Mouse (Mus musculus) ovary, adult 2 months (tissue): ENCODE data around the gene Avp. TPM values are rescaled to one million over a fixed set of nuclear protein-coding genes. Genes with fewer than 3 reads are reported as not detected.

Source experiments
- polyA plus RNA-seq: library from polyadenylated mRNA; depleted of rRNA; stranded (reverse); fragments of >200 nt; gene quantifications from 2 replicates; pipeline ENCODE4 v1.2.3, GENCODE M21; 2012; rRNA removed

The Avp gene
- not detected in 2 replicates for polyA plus RNA-seq

DNA sequence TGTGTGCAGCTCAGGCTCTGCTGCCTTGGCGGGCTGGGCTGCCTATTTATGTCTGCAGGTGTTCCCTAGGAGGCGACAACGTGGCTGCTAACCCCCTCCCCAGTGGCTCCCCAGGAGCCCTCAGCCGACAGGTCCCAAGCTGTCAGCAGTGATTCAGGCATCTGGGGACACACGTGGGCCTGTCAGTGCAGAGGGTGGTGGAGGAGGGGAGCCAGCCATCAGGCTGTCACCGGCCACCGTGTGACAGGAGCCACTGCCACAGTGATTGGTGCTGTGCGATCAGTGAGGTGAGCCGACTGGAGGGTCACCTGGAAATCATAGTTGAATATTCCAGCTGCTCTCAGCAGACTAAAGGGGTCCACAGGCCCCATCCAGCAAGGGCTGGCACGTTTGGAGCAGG, at the start of gene Avp:
Gene Avp, minus strand, starts transcription at position 3 of the 400 bp plus-strand sequence.

DNA sequence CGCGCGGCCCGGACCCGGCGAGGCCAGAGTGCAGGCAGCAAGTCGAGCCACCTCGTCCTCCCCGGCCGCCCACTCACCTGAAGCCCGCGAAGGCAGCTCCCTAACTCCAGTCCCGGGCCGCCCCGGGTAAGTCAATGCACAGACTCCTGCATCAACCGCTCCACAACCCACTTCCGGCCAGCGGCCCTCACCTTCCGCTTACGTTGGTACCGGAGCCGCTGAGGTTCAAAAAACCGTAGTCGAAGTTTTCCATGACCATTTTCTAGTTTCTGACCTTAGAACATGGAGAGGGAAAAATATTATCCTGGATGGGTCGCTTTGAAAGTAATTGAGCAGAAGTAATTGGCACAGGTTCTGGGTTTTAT, 47.5 kb upstream of the Avp start, which contains the start of the genes Fastkd5 and Ubox5:
Gene Fastkd5, minus strand, starts transcription at position 189 of the 365 bp plus-strand sequence.
Gene Ubox5, minus strand, starts transcription at position 200 of the 365 bp plus-strand sequence.

DNA sequence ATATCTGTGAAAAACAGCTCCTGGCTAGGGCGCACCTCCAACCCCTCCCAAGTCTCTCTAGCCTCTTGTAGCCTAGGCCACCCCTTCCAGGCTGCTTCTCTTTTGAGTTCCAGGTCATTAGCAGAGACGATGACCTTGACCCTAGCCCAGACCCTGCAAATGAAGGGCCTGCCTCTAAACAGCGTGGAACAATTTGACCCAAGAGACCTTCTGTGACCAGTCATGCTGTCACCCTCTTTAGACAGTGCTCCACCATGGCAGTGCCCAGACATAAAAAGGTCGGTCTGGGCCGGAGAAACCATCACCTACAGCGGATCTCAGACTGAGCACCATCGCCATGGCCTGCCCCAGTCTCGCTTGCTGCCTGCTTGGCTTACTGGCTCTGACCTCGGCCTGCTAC, 6.5 kb downstream of the Avp start, which contains the start of gene Oxt:
Gene Oxt, plus strand, starts transcription at position 301 of the 400 bp plus-strand sequence.

DNA sequence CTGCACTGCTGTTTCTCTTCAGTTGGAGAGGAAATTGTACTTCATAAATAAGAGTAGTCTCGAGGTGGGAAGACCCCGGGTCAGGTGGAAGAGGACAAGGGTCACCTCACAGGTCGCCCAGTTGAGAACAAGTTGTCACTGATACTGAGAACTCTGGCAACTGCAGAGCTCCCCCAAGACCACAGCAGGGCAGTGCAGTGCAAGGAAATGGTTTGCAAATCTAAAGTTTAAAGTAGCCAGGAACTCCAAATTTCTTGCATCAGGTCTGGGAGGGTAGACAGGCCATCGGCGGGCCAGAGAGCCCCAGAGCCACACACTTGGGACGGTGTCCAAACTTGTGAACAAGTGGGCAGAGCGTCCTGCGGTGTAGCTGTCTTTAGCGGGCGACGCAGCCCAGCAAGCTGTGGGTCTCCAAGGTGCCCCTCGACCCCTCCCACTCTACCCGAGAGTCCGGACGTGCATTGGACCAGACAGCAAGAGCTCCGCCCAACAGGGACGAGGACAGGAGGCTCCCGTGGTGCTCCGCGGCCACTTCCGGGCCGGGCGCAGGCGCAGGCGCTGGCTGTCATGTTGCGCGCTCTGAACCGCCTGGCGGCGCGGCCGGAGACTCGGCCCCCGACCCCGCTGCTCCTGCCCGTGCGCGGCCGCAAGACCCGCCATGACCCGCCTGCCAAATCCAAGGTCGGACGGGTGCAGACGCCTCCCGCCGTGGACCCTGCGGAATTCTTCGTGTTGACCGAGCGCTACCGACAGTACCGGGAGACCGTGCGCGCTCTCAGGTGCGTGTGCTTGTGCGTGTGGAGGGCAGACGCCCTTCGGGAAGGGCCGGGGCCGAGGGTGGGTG, 18.9 kb downstream of the Avp start, which contains the start of gene Mrps26:
Gene Mrps26, plus strand, starts transcription at position 531 of the 844 bp plus-strand sequence.

Other genes with a start within 250 kb of the Avp start
- gene Cpxm1, start 185.0 kb downstream of the Avp start, polyA plus RNA-seq: 72.1 and 79.1 TPM in 2 replicates
- not detected in 2 replicates for gene Gm28372, start 177.3 kb downstream of the Avp start, polyA plus RNA-seq
- 1.4 and 1.5 TPM in 2 replicates for gene 1700020A23Rik, start 177.3 kb downstream of the Avp start, polyA plus RNA-seq
- gene Tmem239, start 176.1 kb downstream of the Avp start, polyA plus RNA-seq: not detected in 2 replicates
- gene Vps16, start 158.2 kb downstream of the Avp start, polyA plus RNA-seq: 76.6 and 103 TPM in 2 replicates
- gene Pced1a, start 157.9 kb downstream of the Avp start, polyA plus RNA-seq: 48.7 and 53.6 TPM in 2 replicates
- gene Ptpra, start 132.3 kb downstream of the Avp start, polyA plus RNA-seq: 80.8 and 97.9 TPM in 2 replicates
- gene Mrps26, start 18.8 kb downstream of the Avp start, polyA plus RNA-seq: 84.4 and 146 TPM in 2 replicates
- gene Oxt, start 6.4 kb downstream of the Avp start, polyA plus RNA-seq: not detected in 2 replicates
- gene Fastkd5, start 47.5 kb upstream of the Avp start, polyA plus RNA-seq: 1.3 and 2.0 TPM in 2 replicates
- 7.0 and 9.3 TPM in 2 replicates for gene Ubox5, start 47.5 kb upstream of the Avp start, polyA plus RNA-seq
- 34.7 and 36.0 TPM in 2 replicates for gene Lzts3, start 60.2 kb upstream of the Avp start, polyA plus RNA-seq
- gene Ddrgk1, start 82.1 kb upstream of the Avp start, polyA plus RNA-seq: 63.5 and 74.9 TPM in 2 replicates
- 30.6 and 33.9 TPM in 2 replicates for gene Itpa, start 85.1 kb upstream of the Avp start, polyA plus RNA-seq
- 10.2 and 11.1 TPM in 2 replicates for gene Slc4a11, start 115.0 kb upstream of the Avp start, polyA plus RNA-seq